Mouse (Mus musculus): ENCODE measurements around the gene Stoml3.

The Stoml3 gene

GRCm38 (mm10) chr3:53488353-53488752, at the start of gene Stoml3:
Gene Stoml3 (plus strand): TSS chr3:53488653.
- DNase-seq: no peak

DNA sequence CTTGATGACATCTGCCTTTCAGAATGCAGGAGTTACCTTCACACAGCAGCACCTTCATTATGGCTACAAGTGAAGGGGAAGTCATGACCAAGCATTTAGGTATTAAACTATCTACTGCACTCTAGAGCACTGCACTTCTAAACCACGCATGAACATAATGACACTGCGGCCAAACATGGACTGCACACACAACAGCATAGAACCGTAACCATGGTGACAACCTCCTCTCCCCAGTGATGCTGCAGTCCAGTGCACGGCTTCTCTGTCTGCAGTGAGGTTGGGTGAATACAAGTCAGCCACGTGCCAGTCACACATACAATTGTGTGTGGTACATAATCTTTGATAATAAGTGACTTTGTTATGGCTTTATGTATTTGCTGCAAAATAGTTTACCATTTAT, 42.9 kb upstream of the Stoml3 start:
- no peak for DNase-seq

- no peak for DNase-seq
These were observed 41.7 kb upstream of the Stoml3 start for GRCm38 (mm10) chr3:53446801-53447200.

- DNase-seq: peak; percentile 93
These were observed 40.2 kb upstream of the Stoml3 start for GRCm38 (mm10) chr3:53448208-53448607.

DNA sequence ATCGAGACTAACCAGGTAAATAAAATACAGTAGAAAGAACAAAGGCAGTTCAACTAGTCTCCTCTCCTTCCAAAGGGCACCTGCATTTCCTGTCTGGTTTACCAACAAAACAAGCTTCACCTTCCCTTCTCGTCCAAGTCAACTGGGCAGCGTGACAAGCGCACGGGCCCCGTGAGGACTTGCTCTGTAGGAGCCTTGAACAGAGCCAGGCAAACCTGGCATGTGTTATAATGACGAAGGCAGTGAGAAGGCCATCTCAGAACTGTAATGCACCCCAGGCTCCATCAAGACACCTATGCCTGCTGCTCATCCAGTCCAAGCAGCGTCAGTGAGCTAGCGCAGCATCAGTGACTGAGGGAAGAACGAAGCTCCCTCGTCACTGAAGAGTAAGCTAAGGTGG, 37.8 kb upstream of the Stoml3 start:
- DNase-seq: peak; percentile 75

- DNase-seq: no peak
These were observed 36.1 kb upstream of the Stoml3 start for GRCm38 (mm10) chr3:53452351-53452750.

DNA sequence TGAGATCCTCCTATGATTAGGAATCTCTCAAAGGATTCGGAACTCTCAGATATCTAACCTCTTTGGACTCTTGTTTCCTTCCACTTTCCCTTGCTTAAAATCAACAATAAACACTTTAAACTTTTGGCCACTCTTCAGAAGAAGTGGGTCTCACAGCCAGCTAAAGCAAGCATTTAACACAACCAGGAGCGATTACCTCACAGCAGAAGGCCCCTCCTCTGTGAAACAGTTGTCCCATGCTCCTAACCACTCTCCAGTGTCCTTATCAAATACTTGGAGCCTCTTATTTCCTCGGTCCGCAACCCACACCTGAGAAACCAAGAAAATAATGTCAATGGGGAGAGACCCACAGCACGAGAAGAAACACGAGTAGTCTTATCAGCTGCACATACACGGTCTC, 35.1 kb upstream of the Stoml3 start:
- DNase-seq: no peak

- no peak for DNase-seq
These were observed 34.4 kb upstream of the Stoml3 start for GRCm38 (mm10) chr3:53454005-53454404.

DNA sequence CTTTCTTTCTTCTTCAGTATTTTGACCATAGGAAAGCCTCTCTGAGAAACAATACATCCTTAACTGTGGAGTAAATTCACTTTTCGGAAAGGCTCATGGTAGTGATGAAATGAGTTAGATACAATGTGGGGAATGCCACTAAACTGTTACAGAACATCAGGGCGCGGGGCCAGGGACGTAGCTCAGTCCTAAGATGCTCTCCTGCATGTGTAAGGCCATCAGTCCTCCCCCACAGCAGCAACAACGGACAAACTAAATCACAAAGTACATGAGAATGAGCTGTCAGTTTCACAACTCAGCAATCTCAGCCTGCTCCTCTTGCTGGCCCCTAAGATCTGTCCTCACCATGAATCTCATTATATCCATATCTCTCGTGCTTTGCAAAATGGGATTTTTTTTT, 33.9 kb upstream of the Stoml3 start:
- DNase-seq: no peak

DNA sequence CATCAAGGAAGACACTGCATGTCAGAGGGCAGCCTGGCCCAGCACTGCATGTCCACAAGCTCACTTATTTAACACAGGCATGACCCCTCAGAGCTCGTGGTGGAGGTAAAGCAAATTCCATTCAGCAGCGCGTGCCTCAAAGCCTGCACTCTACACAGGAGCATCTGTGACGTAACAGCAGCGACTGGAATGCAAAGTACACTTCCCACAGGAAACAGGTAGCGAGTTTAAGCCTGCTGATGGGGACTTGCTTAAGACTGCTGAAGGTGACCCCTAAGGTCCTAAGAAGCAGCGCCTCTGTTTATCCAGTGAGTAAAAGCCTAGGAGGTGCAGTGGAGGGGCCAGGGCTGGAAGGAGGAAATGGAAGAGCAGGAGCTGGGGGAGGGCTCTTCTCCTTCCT, 33.5 kb upstream of the Stoml3 start:
- no peak for DNase-seq

DNA sequence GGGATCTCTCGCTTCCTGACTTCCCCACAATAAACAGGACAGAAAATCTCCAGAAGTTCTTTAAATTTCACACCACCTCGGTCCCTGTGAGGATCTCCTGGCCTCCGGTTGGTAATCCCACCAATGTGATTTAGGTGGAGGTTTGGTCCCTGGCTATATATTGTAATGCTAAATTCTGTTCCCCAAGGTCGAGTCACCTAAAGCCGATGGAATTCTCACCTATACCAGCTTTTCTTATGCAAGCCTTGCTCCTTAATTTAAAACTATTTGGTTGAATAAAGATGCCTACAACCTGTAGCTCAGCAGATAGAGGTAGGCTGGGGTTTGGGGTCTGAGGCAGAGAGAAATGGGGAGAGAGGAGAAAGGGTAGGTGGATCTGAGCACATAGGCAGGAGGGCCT, 30.7 kb upstream of the Stoml3 start:
- no peak for DNase-seq

GRCm38 (mm10) chr3:53460106-53460505, 28.3 kb upstream of the Stoml3 start:
- DNase-seq: no peak

GRCm38 (mm10) chr3:53462701-53463045, 25.8 kb upstream of the Stoml3 start:
- DNase-seq: no peak

- DNase-seq: peak; percentile 95
These were observed 25.2 kb upstream of the Stoml3 start, which contains the start of the genes Nhlrc3 and Proser1 for GRCm38 (mm10) chr3:53463046-53463764. Gene Nhlrc3 (minus strand): TSS chr3:53463332. Gene Proser1 (plus strand): TSS chr3:53463666.

GRCm38 (mm10) chr3:53463765-53464114, 24.7 kb upstream of the Stoml3 start:
- DNase-seq: no peak

DNA sequence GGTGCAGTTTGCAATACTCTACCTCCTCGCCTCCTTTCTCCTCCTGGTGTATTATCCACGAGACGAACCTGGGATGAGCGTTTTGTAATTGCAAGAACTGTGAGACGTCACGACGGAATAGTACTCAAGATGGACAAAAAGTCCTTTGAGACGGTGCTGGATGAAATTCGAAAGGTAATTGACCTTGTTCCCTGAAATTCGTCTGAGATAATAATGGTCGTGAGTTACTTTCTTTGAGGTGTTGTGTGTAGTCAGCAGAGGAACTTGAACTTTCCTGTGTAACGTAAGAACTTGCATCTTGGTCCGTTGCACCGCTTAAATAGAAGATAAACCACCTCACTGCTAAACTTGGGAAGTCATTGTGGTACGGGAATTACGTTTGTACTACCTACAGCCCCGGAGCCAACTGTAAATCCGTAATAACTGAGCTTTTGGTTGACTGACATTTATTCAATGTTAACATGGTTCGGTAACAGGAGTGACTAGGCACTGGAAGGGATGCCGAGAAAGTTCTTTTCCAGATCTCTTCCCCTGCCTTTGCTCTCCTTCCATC, 24.2 kb upstream of the Stoml3 start:
- DNase-seq: no peak

DNA sequence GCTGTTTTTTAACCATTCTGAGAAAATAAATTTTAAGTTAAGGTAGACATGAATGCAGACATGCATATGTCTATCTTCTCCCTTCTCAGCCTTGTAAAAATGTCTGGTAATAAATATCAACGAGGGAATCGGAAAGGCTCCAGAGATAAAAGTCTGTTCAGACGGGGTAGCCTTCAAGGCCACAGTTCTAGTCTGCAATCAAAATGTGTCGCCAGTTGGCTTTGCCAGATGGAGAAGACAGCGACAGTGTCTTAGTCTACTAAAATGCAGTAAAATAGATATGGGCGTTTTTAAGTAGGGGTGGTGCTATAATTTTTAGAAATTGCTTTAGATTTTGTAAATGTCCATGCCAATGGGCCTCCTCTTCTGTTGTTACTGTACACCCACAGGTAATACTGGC, 23.1 kb upstream of the Stoml3 start:
- DNase-seq: no peak

DNA sequence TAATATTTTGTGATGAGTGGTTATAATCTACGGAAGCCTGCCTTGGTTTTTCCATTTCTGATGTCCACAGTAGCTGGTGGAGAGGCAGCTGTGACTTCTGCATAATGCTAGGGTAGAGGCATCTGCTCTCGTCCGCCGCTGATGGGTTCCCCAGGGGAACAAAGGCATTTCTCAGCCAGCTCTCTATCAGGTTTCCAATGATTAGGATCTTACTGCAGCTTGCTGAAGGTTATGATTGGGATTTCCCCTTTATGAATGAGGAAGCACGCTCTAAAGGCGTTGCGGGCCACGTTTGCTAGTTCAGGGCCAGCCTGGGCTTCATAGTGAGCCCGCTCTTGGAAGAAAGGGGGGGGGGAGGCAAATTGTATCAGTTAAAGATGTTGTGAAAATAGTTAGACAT, 22.0 kb upstream of the Stoml3 start:
- no peak for DNase-seq

GRCm38 (mm10) chr3:53467356-53467755, 21.1 kb upstream of the Stoml3 start:
- no peak for DNase-seq

GRCm38 (mm10) chr3:53469650-53470049, 18.8 kb upstream of the Stoml3 start:
- DNase-seq: no peak

DNA sequence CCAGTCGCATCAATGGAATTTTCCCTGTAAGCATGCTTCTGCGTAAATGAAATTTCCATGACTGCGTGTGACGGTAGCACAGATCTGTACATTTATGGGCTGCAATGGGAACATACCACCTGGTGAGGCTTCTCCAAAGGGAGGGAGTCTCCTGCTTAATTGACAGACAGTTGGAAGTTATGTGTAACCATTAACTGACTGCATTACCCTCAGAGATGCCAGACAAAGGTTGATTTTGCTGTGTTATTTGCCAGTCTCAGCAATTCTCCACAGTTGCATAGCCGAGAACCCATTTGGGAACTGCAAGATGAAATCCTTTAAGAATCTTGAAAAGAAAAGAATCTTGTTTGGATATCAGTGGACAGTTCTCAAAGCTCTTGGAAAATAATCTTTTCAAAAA, 16.4 kb upstream of the Stoml3 start:
- DNase-seq: no peak

DNA sequence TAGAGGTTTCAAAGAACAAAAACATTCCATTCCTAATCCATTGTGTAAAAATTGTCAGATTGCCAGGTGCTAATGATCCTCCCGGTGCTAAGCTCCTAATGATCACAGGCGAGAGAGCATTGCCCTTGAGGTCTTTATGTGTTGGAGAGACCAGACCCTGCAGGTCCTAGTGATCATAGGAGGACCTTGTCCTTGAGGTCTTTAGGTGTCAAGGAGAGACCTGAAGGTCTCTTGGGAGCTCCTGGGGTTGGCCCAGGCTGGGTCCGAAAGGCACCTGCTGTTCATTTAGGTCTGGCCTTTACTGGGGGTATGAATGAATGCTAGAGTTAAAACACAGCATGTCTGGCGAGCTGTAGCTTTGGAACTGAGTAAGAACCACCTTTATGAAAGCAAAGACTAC, 14.3 kb upstream of the Stoml3 start:
- DNase-seq: no peak

DNA sequence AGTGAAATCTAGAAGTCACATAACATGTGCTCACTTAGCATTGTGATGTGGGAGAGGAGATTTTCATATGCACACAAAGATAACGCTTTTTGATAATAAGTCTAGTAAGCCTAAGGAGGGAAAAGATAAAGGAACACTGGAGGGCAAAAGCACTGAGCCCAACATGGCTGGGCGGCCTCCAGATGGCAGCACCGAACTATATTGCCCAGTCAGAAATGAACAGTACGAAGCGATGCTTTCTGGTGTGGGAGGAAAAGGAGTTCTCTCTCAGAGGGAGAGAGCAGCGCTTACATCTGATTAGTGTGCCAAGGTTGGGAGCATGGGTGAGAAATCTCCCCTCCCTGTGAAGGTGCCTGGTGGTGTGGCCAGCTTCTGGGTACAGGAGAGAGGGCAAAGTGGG, 12.6 kb upstream of the Stoml3 start:
- DNase-seq: no peak

- peak; percentile 51 for DNase-seq
These were observed 11.0 kb upstream of the Stoml3 start for GRCm38 (mm10) chr3:53477468-53477867.

GRCm38 (mm10) chr3:53478419-53479046, 9.9 kb upstream of the Stoml3 start:
- no peak for DNase-seq

All from cerebellum, adult 9-10 months (tissue).